Mouse (Mus musculus): ENCODE results near the gene Olfr1102. TPM values are rescaled to one million over a fixed set of nuclear protein-coding genes. Genes with fewer than 3 reads are reported as not detected.

Gene Olfr1102
- polyA plus RNA-seq (2015; fragmentation: Nextera tagmentation; extraction: Ambion mirVana), result not detected in 2 replicates

- no peak within 1 kb of the TSS for H3K4me2 ChIP-seq
- H3K4me1 ChIP-seq, result no peaks in the 10 kb centered on the region
- H3K9ac ChIP-seq (replicated peaks), result no peak within 1 kb of the TSS
- no peak within 1 kb of the TSS for H3K27ac ChIP-seq (replicated peaks)
- no peak within 1 kb of the TSS for H3K4me3 ChIP-seq (replicated peaks)
- no peaks in the 10 kb centered on the region for H3K27me3 ChIP-seq (replicated peaks)
- H3K36me3 ChIP-seq, result no peaks in the 10 kb centered on the region
- no peaks in the 10 kb centered on the region for H3K9me3 ChIP-seq (replicated peaks)
- ATAC-seq (ENCODE audit: low FRiP score), result no peak
Observed at GRCm38 (mm10) chr2:86998098-86998497, at the start of gene Olfr1102. Gene Olfr1102 (plus strand): TSS chr2:86998398.

- Histone ChIP-seq H3K9ac (replicated peaks) (no peak within 1 kb of the TSS), H3K36me3 (no peaks in the 10 kb centered on the region), H3K4me1 (no peaks in the 10 kb centered on the region), H3K27me3 (replicated peaks) (no peaks in the 10 kb centered on the region), H3K4me3 (replicated peaks) (no peak within 1 kb of the TSS), H3K27ac (replicated peaks) (no peak within 1 kb of the TSS), H3K4me2 (no peak within 1 kb of the TSS), H3K9me3 (replicated peaks) (no peaks in the 10 kb centered on the region)
- no peak for ATAC-seq (ENCODE audit: low FRiP score)
- 85% methylated on average over 1 of the region's 1 CpGs for WGBS
Observed at GRCm38 (mm10) chr2:86960593-86960992, 37.6 kb upstream of the Olfr1102 start, which contains the start of gene Olfr1099. Gene Olfr1099 (minus strand): TSS chr2:86960693.

GRCm38 (mm10) chr2:86979854-86980253 lies 18.3 kb upstream of the Olfr1102 start, which contains the start of gene Olfr1100:
Gene Olfr1100 (minus strand): TSS chr2:86979954.
- no peaks in the 10 kb centered on the region for H3K36me3 ChIP-seq
- H3K4me2 ChIP-seq, result no peak within 1 kb of the TSS
- no peaks in the 10 kb centered on the region for H3K27me3 ChIP-seq (replicated peaks)
- H3K27ac ChIP-seq (replicated peaks), result no peak within 1 kb of the TSS
- ATAC-seq (ENCODE audit: low FRiP score), result no peak
- 81% methylated on average over 3 of the region's 3 CpGs for WGBS
- H3K9ac ChIP-seq (replicated peaks), result no peak within 1 kb of the TSS
- H3K4me3 ChIP-seq (replicated peaks), result no peak within 1 kb of the TSS
- H3K4me1 ChIP-seq, result no peaks in the 10 kb centered on the region
- H3K9me3 ChIP-seq (replicated peaks), result no peaks in the 10 kb centered on the region

- no peaks in the 10 kb centered on the region for H3K36me3 ChIP-seq
- H3K4me1 ChIP-seq, result no peaks in the 10 kb centered on the region
- 79% methylated on average over 3 of the region's 3 CpGs for WGBS
- H3K27me3 ChIP-seq (replicated peaks), result no peaks in the 10 kb centered on the region
- no peak within 1 kb of the TSS for H3K4me3 ChIP-seq (replicated peaks)
- H3K27ac ChIP-seq (replicated peaks), result no peak within 1 kb of the TSS
- no peak for ATAC-seq (ENCODE audit: low FRiP score)
- H3K4me2 ChIP-seq, result no peak within 1 kb of the TSS
- no peaks in the 10 kb centered on the region for H3K9me3 ChIP-seq (replicated peaks)
- H3K9ac ChIP-seq (replicated peaks), result no peak within 1 kb of the TSS
Observed at GRCm38 (mm10) chr2:86991121-86991520, 7.1 kb upstream of the Olfr1102 start, which contains the start of gene Olfr1101. Gene Olfr1101 (minus strand): TSS chr2:86991221.

- WGBS, result 76% methylated on average over 1 of the region's 1 CpGs
Observed at GRCm38 (mm10) chr2:87026980-87027379, 28.8 kb downstream of the Olfr1102 start, which contains the start of gene Olfr1104. Gene Olfr1104 (minus strand): TSS chr2:87027080.

GRCm38 (mm10) chr2:87036431-87036830 lies 38.2 kb downstream of the Olfr1102 start, which contains the start of gene Olfr1105:
Gene Olfr1105 (minus strand): TSS chr2:87036531.
- Histone ChIP-seq H3K4me2 (no peak within 1 kb of the TSS), H3K36me3 (no peaks in the 10 kb centered on the region), H3K4me1 (no peaks in the 10 kb centered on the region), H3K9me3 (replicated peaks) (no peaks in the 10 kb centered on the region), H3K4me3 (replicated peaks) (no peak within 1 kb of the TSS), H3K9ac (replicated peaks) (no peak within 1 kb of the TSS), H3K27ac (replicated peaks) (no peak within 1 kb of the TSS), H3K27me3 (replicated peaks) (no peaks in the 10 kb centered on the region)
- ATAC-seq (ENCODE audit: low FRiP score), result no peak

More at GRCm38 (mm10) chr2:87026980-87027379, 28.8 kb downstream of the Olfr1102 start, which contains the start of gene Olfr1104:
- Histone ChIP-seq H3K36me3 (no peaks in the 10 kb centered on the region), H3K4me2 (no peak within 1 kb of the TSS), H3K4me1 (no peaks in the 10 kb centered on the region), H3K27ac (replicated peaks) (no peak within 1 kb of the TSS), H3K9ac (replicated peaks) (no peak within 1 kb of the TSS), H3K27me3 (replicated peaks) (no peaks in the 10 kb centered on the region), H3K9me3 (replicated peaks) (no peaks in the 10 kb centered on the region), H3K4me3 (replicated peaks) (no peak within 1 kb of the TSS)
- ATAC-seq (ENCODE audit: low FRiP score), result no peak

- no peak for ATAC-seq (ENCODE audit: low FRiP score)
- Histone ChIP-seq H3K4me3 (replicated peaks) (no peak within 1 kb of the TSS), H3K27ac (replicated peaks) (no peak within 1 kb of the TSS), H3K36me3 (no peaks in the 10 kb centered on the region), H3K27me3 (replicated peaks) (no peaks in the 10 kb centered on the region), H3K4me2 (no peak within 1 kb of the TSS), H3K9ac (replicated peaks) (no peak within 1 kb of the TSS), H3K9me3 (replicated peaks) (no peaks in the 10 kb centered on the region), H3K4me1 (no peaks in the 10 kb centered on the region)
- WGBS, result 78% methylated on average over 1 of the region's 1 CpGs
Observed at GRCm38 (mm10) chr2:87052173-87052572, 54.0 kb downstream of the Olfr1102 start, which contains the start of gene Olfr1106. Gene Olfr1106 (minus strand): TSS chr2:87052273.

Other genes starting within 250 kb of the Olfr1102 start
- gene Olfr1090, start 239.4 kb upstream of the Olfr1102 start, polyA plus RNA-seq (2015; fragmentation: Nextera tagmentation; extraction: Ambion mirVana), result not detected in 2 replicates
- gene Olfr1093, start 215.9 kb upstream of the Olfr1102 start, polyA plus RNA-seq (2015; fragmentation: Nextera tagmentation; extraction: Ambion mirVana), result not detected in 2 replicates
- not detected in 2 replicates for gene Olfr141, start 188.4 kb upstream of the Olfr1102 start, polyA plus RNA-seq (2015; fragmentation: Nextera tagmentation; extraction: Ambion mirVana)
- gene Olfr1094, start 173.7 kb upstream of the Olfr1102 start, polyA plus RNA-seq (2015; fragmentation: Nextera tagmentation; extraction: Ambion mirVana), result not detected in 2 replicates
- gene Olfr1095, start 146.7 kb upstream of the Olfr1102 start, polyA plus RNA-seq (2015; fragmentation: Nextera tagmentation; extraction: Ambion mirVana), result not detected in 2 replicates
- not detected in 2 replicates for gene Gm13723, start 123.6 kb upstream of the Olfr1102 start, polyA plus RNA-seq (2015; fragmentation: Nextera tagmentation; extraction: Ambion mirVana)
- not detected in 2 replicates for gene Olfr1097, start 106.2 kb upstream of the Olfr1102 start, polyA plus RNA-seq (2015; fragmentation: Nextera tagmentation; extraction: Ambion mirVana)
- not detected in 2 replicates for gene Olfr1098, start 73.9 kb upstream of the Olfr1102 start, polyA plus RNA-seq (2015; fragmentation: Nextera tagmentation; extraction: Ambion mirVana)
- not detected in 2 replicates for gene Olfr1099, start 37.7 kb upstream of the Olfr1102 start, polyA plus RNA-seq (2015; fragmentation: Nextera tagmentation; extraction: Ambion mirVana)
- not detected in 2 replicates for gene Olfr1100, start 18.4 kb upstream of the Olfr1102 start, polyA plus RNA-seq (2015; fragmentation: Nextera tagmentation; extraction: Ambion mirVana)
- gene Olfr1101, start 7.2 kb upstream of the Olfr1102 start, polyA plus RNA-seq (2015; fragmentation: Nextera tagmentation; extraction: Ambion mirVana), result not detected in 2 replicates
- gene Olfr1104, start 28.7 kb downstream of the Olfr1102 start, polyA plus RNA-seq (2015; fragmentation: Nextera tagmentation; extraction: Ambion mirVana), result not detected in 2 replicates
- gene Olfr1105, start 38.1 kb downstream of the Olfr1102 start, polyA plus RNA-seq (2015; fragmentation: Nextera tagmentation; extraction: Ambion mirVana), result not detected in 2 replicates
- not detected in 2 replicates for gene Olfr1106, start 53.9 kb downstream of the Olfr1102 start, polyA plus RNA-seq (2015; fragmentation: Nextera tagmentation; extraction: Ambion mirVana)
- gene Olfr1107, start 77.4 kb downstream of the Olfr1102 start, polyA plus RNA-seq (2015; fragmentation: Nextera tagmentation; extraction: Ambion mirVana), result not detected in 2 replicates
- gene Olfr1109, start 97.6 kb downstream of the Olfr1102 start, polyA plus RNA-seq (2015; fragmentation: Nextera tagmentation; extraction: Ambion mirVana), result not detected in 2 replicates
- not detected in 2 replicates for gene Olfr259, start 116.2 kb downstream of the Olfr1102 start, polyA plus RNA-seq (2015; fragmentation: Nextera tagmentation; extraction: Ambion mirVana)
- gene Olfr1110, start 141.9 kb downstream of the Olfr1102 start, polyA plus RNA-seq (2015; fragmentation: Nextera tagmentation; extraction: Ambion mirVana), result not detected in 2 replicates
- gene Olfr1111, start 154.2 kb downstream of the Olfr1102 start, polyA plus RNA-seq (2015; fragmentation: Nextera tagmentation; extraction: Ambion mirVana), result not detected in 2 replicates
- gene Olfr1112, start 189.4 kb downstream of the Olfr1102 start, polyA plus RNA-seq (2015; fragmentation: Nextera tagmentation; extraction: Ambion mirVana), result not detected in 2 replicates
- gene Olfr1113, start 210.6 kb downstream of the Olfr1102 start, polyA plus RNA-seq (2015; fragmentation: Nextera tagmentation; extraction: Ambion mirVana), result not detected in 2 replicates
- gene Olfr1115, start 249.6 kb downstream of the Olfr1102 start, polyA plus RNA-seq (2015; fragmentation: Nextera tagmentation; extraction: Ambion mirVana), result not detected in 2 replicates